Mouse (Mus musculus) neural tube, embryonic 10.5 days (tissue): ENCODE data around the gene Hoxa6.

Experiments
- DNase-seq: peaks from one replicate; pipeline ENCODE4 v3.0.0-alpha.2; 2017; ENCODE audit warnings: low spot score; ENCODE audit errors: extremely low spot score

Hoxa6 gene

GRCm38 (mm10) chr6:52215771-52216535, 7.4 kb upstream of the Hoxa6 start:
- DNase-seq: no peak

- no peak for DNase-seq
Measured at GRCm38 (mm10) chr6:52215070-52215469, 6.5 kb upstream of the Hoxa6 start.

GRCm38 (mm10) chr6:52214271-52214670, 5.7 kb upstream of the Hoxa6 start:
- DNase-seq: no peak

GRCm38 (mm10) chr6:52213119-52213986, 4.8 kb upstream of the Hoxa6 start, which contains the start of the genes Hoxa3 and Gm28308:
Hoxa3 (minus strand) TSS chr6:52213336.
Gm28308 (minus strand) TSS chr6:52213339.
- no peak for DNase-seq

GRCm38 (mm10) chr6:52212556-52213118, 4.1 kb upstream of the Hoxa6 start:
- DNase-seq: no peak

GRCm38 (mm10) chr6:52211961-52212360, 3.4 kb upstream of the Hoxa6 start:
- no peak for DNase-seq

- DNase-seq: peak; percentile 88
Measured at GRCm38 (mm10) chr6:52211170-52211935, 2.8 kb upstream of the Hoxa6 start.

- peak; percentile 62 for DNase-seq
Measured at GRCm38 (mm10) chr6:52209685-52210046, 1.1 kb upstream of the Hoxa6 start.

- DNase-seq: peak; percentile 80
Measured at GRCm38 (mm10) chr6:52208868-52209684, 554 bp upstream of the Hoxa6 start.

GRCm38 (mm10) chr6:52207684-52207976, 892 bp downstream of the Hoxa6 start:
- DNase-seq: no peak

- peak; percentile 62 for DNase-seq
Measured at GRCm38 (mm10) chr6:52206882-52207683, 1.4 kb downstream of the Hoxa6 start.

- peak; percentile 78 for DNase-seq
Measured at GRCm38 (mm10) chr6:52205638-52206621, 2.6 kb downstream of the Hoxa6 start.

- DNase-seq: no peak
Measured at GRCm38 (mm10) chr6:52205221-52205620, 3.3 kb downstream of the Hoxa6 start.

- DNase-seq: peak; percentile 98
Measured at GRCm38 (mm10) chr6:52204050-52204752, 4.3 kb downstream of the Hoxa6 start, which contains the start of gene Hoxa5. Hoxa5 (minus strand) TSS chr6:52204587.

GRCm38 (mm10) chr6:52203371-52204049, 5.0 kb downstream of the Hoxa6 start:
- DNase-seq: peak; percentile 71

GRCm38 (mm10) chr6:52203121-52203370, 5.5 kb downstream of the Hoxa6 start:
- peak; percentile 80 for DNase-seq

- peak; percentile 69 for DNase-seq
Measured at GRCm38 (mm10) chr6:52202362-52203120, 6.0 kb downstream of the Hoxa6 start.
